Mouse (Mus musculus): Measurements from ENCODE around the gene Cep41. TPM values are rescaled to one million over a fixed set of nuclear protein-coding genes. Genes with fewer than 3 reads are reported as not detected.

Cep41 gene
- total RNA-seq (2014; rRNA removed): 6.1 and 9.8 TPM in 2 replicates
- 8.2 TPM in 2 replicates for polyA plus RNA-seq (2015; fragmentation: Nextera tagmentation; extraction: Ambion mirVana)

- Histone ChIP-seq H3K9me3 (ENCODE audit: low read length) (no peaks in the 10 kb centered on the region), H3K4me1 (ENCODE audit: insufficient read depth, low read length) (peaks cover 15% of the 10 kb centered on the region), H3K4me3 (ENCODE audit: low read length) (peak within 1 kb of the TSS; percentile 57), H3K27me3 (ENCODE audit: insufficient read depth, low read length) (no peaks in the 10 kb centered on the region), H3K36me3 (ENCODE audit: insufficient read depth, low read length) (no peaks in the 10 kb centered on the region), H3K4me2 (ENCODE audit: low read depth, low read length) (peak within 1 kb of the TSS; percentile 70), H3K9ac (replicated peaks; ENCODE audit: low read length) (peak within 1 kb of the TSS; percentile 58), H3K27ac (peak within 1 kb of the TSS; percentile 93)
- WGBS: under 1% methylated on average over 51 of the region's 52 CpGs
- ATAC-seq (peak; percentile 99), DNase-seq (ENCODE audit: low spot score) (peak; percentile 99)
- no peak for TF ChIP-seq CTCF (IDR thresholded peaks at IDR 0.05; ENCODE audit: low read depth)
Measured at GRCm38 (mm10) chr6:30693350-30693991, at the start of gene Cep41. Gene Cep41 (minus strand): TSS chr6:30693749.

GRCm38 (mm10) chr6:30739177-30739747 lies 45.7 kb upstream of the Cep41 start:
- Histone ChIP-seq H3K27me3 (ENCODE audit: insufficient read depth, low read length) (no peaks in the 10 kb centered on the region), H3K9ac (replicated peaks; ENCODE audit: low read length) (peak overlapping the region; percentile 72), H3K4me2 (ENCODE audit: low read depth, low read length) (peak overlapping the region; percentile 64), H3K36me3 (ENCODE audit: insufficient read depth, low read length) (peaks cover 17% of the 10 kb centered on the region; the same call in 1 of the 2 replicates), H3K4me3 (ENCODE audit: low read length) (peak overlapping the region; percentile 55), H3K9me3 (ENCODE audit: low read length) (0 out of 2 replicates have a peak, but pooled peaks cover 4% of the 10 kb centered on the region), H3K4me1 (ENCODE audit: insufficient read depth, low read length) (no peaks in the 10 kb centered on the region), H3K27ac (peak overlapping the region; percentile 84; the same call in 1 of the 2 replicates)
- TF ChIP-seq CTCF (IDR thresholded peaks at IDR 0.05; ENCODE audit: low read depth): no peak
- ATAC-seq (no peak), DNase-seq (ENCODE audit: low spot score) (peak; percentile 57)
- WGBS: 66% methylated on average over 10 of the region's 10 CpGs

GRCm38 (mm10) chr6:30738464-30739006 lies 45.0 kb upstream of the Cep41 start:
- H3K4me3 ChIP-seq (ENCODE audit: low read length): peak overlapping the region; percentile 55
- peak overlapping the region; percentile 72 for H3K9ac ChIP-seq (replicated peaks; ENCODE audit: low read length)
- peak; percentile 33 for DNase-seq (ENCODE audit: low spot score)
- no peaks in the 10 kb centered on the region for H3K4me1 ChIP-seq (ENCODE audit: insufficient read depth, low read length)
- TF ChIP-seq CTCF (IDR thresholded peaks at IDR 0.05; ENCODE audit: low read depth): no peak
- H3K9me3 ChIP-seq (ENCODE audit: low read length): 0 out of 2 replicates have a peak, but pooled peaks cover 4% of the 10 kb centered on the region
- no peak for ATAC-seq
- H3K36me3 ChIP-seq (ENCODE audit: insufficient read depth, low read length): peaks cover 10% of the 10 kb centered on the region; the same call in 1 of the 2 replicates
- H3K4me2 ChIP-seq (ENCODE audit: low read depth, low read length): peak overlapping the region; percentile 64
- peak overlapping the region; percentile 84 for H3K27ac ChIP-seq
- WGBS: 48% methylated on average over 20 of the region's 20 CpGs
- H3K27me3 ChIP-seq (ENCODE audit: insufficient read depth, low read length): no peaks in the 10 kb centered on the region

- Histone ChIP-seq H3K4me2 (ENCODE audit: low read depth, low read length) (peak overlapping the region; percentile 64), H3K9me3 (ENCODE audit: low read length) (0 out of 2 replicates have a peak, but pooled peaks cover 4% of the 10 kb centered on the region), H3K36me3 (ENCODE audit: insufficient read depth, low read length) (peaks cover 5% of the 10 kb centered on the region; the same call in 1 of the 2 replicates), H3K9ac (replicated peaks; ENCODE audit: low read length) (peak overlapping the region; percentile 72), H3K4me1 (ENCODE audit: insufficient read depth, low read length) (no peaks in the 10 kb centered on the region), H3K4me3 (ENCODE audit: low read length) (peak overlapping the region; percentile 55), H3K27ac (peak overlapping the region; percentile 84), H3K27me3 (ENCODE audit: insufficient read depth, low read length) (no peaks in the 10 kb centered on the region)
- DNase-seq (ENCODE audit: low spot score): peak; percentile 86
- TF ChIP-seq CTCF (IDR thresholded peaks at IDR 0.05; ENCODE audit: low read depth): no peak; the same call in 1 of the 2 replicates
- 49% methylated on average over 65 of the region's 66 CpGs for WGBS
- ATAC-seq: peak; percentile 81
Measured at GRCm38 (mm10) chr6:30737548-30738463, 44.3 kb upstream of the Cep41 start.

GRCm38 (mm10) chr6:30736864-30737547 lies 43.5 kb upstream of the Cep41 start:
- Histone ChIP-seq H3K36me3 (ENCODE audit: insufficient read depth, low read length) (no peaks in the 10 kb centered on the region), H3K9me3 (ENCODE audit: low read length) (0 out of 2 replicates have a peak, but pooled peaks cover 4% of the 10 kb centered on the region), H3K4me2 (ENCODE audit: low read depth, low read length) (peak overlapping the region; percentile 64), H3K4me3 (ENCODE audit: low read length) (peak overlapping the region; percentile 55), H3K27ac (peak overlapping the region; percentile 84), H3K27me3 (ENCODE audit: insufficient read depth, low read length) (no peaks in the 10 kb centered on the region), H3K9ac (replicated peaks; ENCODE audit: low read length) (peak overlapping the region; percentile 72), H3K4me1 (ENCODE audit: insufficient read depth, low read length) (no peaks in the 10 kb centered on the region)
- DNase-seq (ENCODE audit: low spot score) (peak; percentile 93), ATAC-seq (peak; percentile 87)
- TF ChIP-seq CTCF (IDR thresholded peaks at IDR 0.05; ENCODE audit: low read depth): peak; percentile 79
- 45% methylated on average over 29 of the region's 29 CpGs for WGBS
